Mouse (Mus musculus) fat pad, adult 2 months (tissue): ENCODE measurements around the gene Vpreb3.
A peak's percentile ranks its signal among the peaks of the same experiment; 100 is the strongest.

Experiments
- DNase-seq: peaks from one replicate; pipeline ENCODE4 v3.0.0-alpha.2; 2011; ENCODE audit warnings: low read depth, low spot score; ENCODE audit errors: extremely low read depth

The Vpreb3 gene

GRCm38 (mm10) chr10:75932081-75932678 lies 10.7 kb upstream of the Vpreb3 start:
- no peak for DNase-seq

GRCm38 (mm10) chr10:75932891-75933290 lies 10.0 kb upstream of the Vpreb3 start, which contains the start of gene Chchd10:
Chchd10 (plus strand) TSS chr10:75933130.
- no peak for DNase-seq

DNA sequence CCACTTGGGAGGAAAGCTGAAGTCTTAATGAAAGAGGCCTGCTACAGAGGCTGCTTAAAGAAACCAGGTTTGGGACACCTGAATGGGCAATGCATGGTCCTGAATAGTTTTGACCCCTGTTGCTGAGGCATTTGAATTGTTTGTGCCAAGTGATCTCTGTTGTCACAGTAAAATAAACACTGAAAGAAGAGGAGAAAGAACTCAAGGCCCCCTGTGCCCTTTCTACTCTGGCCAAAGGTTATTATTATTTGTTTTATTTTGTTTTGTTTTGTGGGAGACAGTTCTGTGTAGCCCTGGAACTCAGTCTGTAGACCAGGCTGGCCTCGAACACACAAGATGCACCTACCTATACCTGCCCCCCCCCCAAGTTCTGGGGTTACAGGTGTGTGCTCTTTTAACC lies 7.9 kb upstream of the Vpreb3 start:
- DNase-seq: no peak

- peak; percentile 28 for DNase-seq
Observed at GRCm38 (mm10) chr10:75935680-75936541, 6.9 kb upstream of the Vpreb3 start, which contains the start of gene Mmp11. Mmp11 (minus strand) TSS chr10:75936496.

DNA sequence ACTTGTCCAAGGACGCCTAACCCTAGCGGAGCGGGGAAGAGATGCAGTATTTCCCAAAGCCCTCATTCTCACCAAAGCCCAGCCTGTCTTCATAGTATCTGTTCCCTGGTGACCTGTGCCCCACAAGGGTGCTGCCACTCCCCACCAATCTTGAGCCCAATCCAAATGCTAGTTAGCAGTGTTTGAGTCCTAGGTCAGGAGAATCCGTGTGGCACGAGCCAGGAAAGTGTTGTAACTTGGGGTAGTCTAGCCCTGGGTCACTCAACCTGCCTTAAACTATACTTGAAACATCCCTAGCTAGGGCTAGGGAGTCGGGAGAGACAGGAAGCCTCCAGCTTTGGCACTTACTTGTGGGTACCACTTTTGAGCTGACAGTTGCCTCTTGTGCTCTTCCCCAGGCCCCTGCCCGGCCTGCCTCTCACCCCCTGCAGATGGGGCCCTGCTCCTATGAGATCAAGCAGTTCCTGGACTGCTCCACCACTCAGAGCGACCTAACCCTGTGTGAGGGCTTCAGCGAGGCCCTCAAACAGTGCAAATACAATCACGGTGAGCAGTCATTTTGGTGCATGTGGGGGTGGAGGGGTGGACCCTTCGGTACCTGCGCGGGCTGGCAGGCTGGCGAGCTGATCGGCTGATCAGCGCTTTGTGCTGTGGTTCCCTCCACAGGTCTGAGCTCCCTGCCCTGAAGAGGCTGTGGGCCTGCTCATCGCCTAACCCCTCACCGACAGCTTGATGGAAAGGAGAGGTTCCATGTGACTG lies 5.8 kb upstream of the Vpreb3 start:
- no peak for DNase-seq

DNA sequence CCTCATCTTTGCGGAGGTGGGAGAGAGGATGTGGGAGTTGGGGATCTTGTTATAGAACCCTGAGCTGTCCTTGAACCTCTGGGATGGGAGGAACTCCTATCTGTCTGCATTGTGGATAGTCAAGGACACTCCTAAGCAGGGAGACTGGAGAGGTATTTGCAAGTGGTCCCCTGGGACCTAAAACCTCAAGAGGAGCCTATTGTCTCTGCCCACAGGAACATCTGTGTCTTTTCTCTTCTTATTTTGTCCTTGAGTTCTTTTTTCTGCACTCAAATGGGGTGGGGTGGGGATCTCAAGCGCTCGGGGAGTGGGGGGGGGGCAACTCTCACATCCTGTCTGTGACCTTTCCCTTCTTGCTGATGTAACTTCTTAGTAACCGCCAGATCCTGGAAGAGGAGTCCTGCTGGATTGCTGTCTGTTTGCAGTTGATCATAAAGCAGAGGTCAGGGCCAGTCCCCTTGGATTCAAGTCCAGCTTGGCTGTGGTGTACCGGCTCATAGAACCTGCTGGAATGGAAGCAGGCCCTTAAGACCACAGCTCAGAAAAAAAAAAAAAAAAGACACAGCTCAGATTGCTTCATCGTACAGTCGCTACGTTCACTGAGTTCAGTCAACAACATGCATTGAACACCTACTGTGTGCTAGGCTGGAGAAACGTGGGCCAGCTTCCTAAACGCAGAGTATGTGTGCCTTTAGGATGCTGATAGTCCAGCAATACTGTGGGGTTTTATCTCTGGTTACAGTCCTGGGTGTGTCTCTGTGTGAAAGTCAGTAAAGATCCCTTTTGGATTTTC lies 4.8 kb upstream of the Vpreb3 start:
- no peak for DNase-seq

GRCm38 (mm10) chr10:75939481-75940234 lies 3.2 kb upstream of the Vpreb3 start:
- DNase-seq: no peak

DNA sequence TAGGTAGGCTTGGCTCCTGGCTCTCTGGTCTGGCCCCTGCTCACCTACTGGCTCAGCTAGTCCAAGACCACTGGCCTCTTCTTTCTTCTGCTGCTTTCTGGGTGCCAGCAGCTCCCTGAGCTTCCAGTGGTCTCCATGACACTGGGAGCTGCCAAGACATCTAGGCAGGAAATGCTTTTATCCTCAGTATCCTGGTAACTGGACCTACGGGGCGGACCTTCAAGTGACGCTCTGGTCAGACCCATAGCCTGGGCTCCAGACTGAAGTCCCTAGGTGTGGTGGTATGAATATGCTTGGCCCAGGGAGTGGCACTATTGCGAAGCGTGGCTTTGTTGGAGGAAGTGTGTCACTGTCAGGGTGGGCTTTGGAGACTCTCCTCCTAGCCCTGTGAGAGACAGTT lies 2.3 kb upstream of the Vpreb3 start, which contains the start of gene Gm867:
TSS of gene Gm867 (minus strand) at position 153 of the 400 bp plus-strand sequence.
- no peak for DNase-seq

- DNase-seq: no peak
Observed at GRCm38 (mm10) chr10:75941042-75941824, 1.6 kb upstream of the Vpreb3 start.

- DNase-seq: no peak
Observed at GRCm38 (mm10) chr10:75944066-75944772, 1.4 kb downstream of the Vpreb3 start.

- no peak for DNase-seq
Observed at GRCm38 (mm10) chr10:75945213-75945612, 2.4 kb downstream of the Vpreb3 start.

GRCm38 (mm10) chr10:75945896-75946295 lies 3.0 kb downstream of the Vpreb3 start:
- no peak for DNase-seq

GRCm38 (mm10) chr10:75948079-75948478 lies 5.2 kb downstream of the Vpreb3 start:
- DNase-seq: no peak

DNA sequence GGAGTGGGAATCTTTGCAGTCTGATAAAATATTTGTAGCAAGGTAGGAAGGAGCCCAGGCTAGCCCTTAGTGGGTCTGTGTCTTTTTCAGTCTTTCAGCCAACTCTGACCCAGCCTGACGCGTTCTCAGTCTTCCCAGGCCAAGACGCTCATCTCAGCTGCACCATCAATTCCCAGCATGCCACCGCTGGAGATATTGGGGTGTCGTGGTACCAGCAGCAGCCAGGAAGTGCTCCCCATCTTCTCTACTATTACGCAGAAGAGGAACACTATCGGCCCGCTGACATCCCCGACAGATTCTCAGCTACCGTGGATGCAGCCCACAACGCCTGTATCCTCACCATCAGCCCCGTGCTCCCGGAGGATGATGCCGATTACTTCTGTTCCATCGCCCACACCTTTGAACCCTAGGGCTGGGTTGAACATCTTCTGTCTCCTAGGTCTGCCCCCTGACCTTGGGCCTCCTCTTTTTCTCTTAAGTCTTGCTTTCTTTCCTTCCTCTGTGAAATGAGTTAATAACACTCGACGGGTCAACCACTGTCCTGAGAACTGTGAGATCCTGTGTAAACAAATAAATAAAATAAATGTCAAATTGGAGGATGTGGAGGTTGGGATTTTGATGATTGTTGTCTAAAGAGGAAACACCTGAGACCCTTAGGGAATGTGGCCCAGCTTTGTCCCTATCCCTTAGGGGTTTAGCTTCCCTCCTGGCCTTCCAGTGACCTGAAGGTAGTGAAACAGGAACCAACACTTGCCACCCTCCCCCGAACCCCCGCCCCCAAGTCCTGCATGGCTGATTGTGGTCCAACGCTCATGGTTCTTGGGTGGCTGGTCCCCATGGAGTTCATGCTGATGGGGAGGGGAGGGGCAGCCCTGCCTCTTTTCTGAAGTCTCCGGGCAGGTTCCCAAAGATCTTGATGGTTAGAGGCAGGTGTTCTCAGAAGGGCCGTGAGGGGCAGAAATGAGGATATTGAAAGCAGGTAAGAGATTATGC lies 6.5 kb downstream of the Vpreb3 start:
- no peak for DNase-seq

- DNase-seq: no peak
Observed at GRCm38 (mm10) chr10:75950791-75951210, 7.9 kb downstream of the Vpreb3 start.

- no peak for DNase-seq
Observed at GRCm38 (mm10) chr10:75951424-75952050, 8.7 kb downstream of the Vpreb3 start.

- no peak for DNase-seq
Observed at GRCm38 (mm10) chr10:75954381-75954811, 11.5 kb downstream of the Vpreb3 start, which contains the start of gene Gm5134. Gm5134 (plus strand) TSS chr10:75954514.
